Mouse (Mus musculus) heart, embryonic 10.5 days (tissue): ENCODE data around the gene Tmem161a. TPM values are rescaled to one million over a fixed set of nuclear protein-coding genes. Genes with fewer than 3 reads are reported as not detected.

Experiments
- DNase-seq: peaks from one replicate; pipeline ENCODE4 v3.0.0-alpha.2; 2017; ENCODE audit warnings: low spot score
- H3K27ac ChIP-seq: fragments of 300-500 bp; sonication (generic); 2 replicates; pipeline ENCODE4 v1.5.1; 2016; ENCODE audit warnings: mild to moderate bottlenecking
- H3K27me3 ChIP-seq: fragments of 300-500 bp; sonication (generic); 2 replicates; pipeline ENCODE4 v1.6.1; 2016; ENCODE audit warnings: mild to moderate bottlenecking; ENCODE audit not compliant: poor library complexity, insufficient read depth, severe bottlenecking
- H3K36me3 ChIP-seq: fragments of 300-500 bp; sonication (generic); 2 replicates; pipeline ENCODE4 v1.6.1; 2016; ENCODE audit warnings: mild to moderate bottlenecking, moderate library complexity
- H3K4me1 ChIP-seq: fragments of 300-500 bp; sonication (generic); 2 replicates; pipeline ENCODE4 v1.6.1; 2016; ENCODE audit warnings: mild to moderate bottlenecking
- H3K4me3 ChIP-seq: fragments of 300-500 bp; sonication (generic); 2 replicates; pipeline ENCODE4 v1.5.1; 2016; ENCODE audit warnings: mild to moderate bottlenecking, moderate library complexity
- H3K9me3 ChIP-seq: fragments of 300-500 bp; sonication (generic); 2 replicates; pipeline ENCODE4 v1.6.1; 2016; ENCODE audit warnings: mild to moderate bottlenecking, moderate library complexity
- WGBS: fragments of 180-500 bp; shearing (Covaris S2); methylation state at CpG from one replicate; pipeline ENCODE4 v1.1.7; 2016; 5-methylcytosine and 5-hydroxymethylcytosine counted together
- polyA plus RNA-seq: library from polyadenylated mRNA; unstranded; fragments of >200 nt; fragmentation: Nextera tagmentation; extraction: Ambion mirVana; gene quantifications from 2 replicates; pipeline ENCODE4 v1.2.1, GENCODE M21; 2016

The Tmem161a gene
- 93.9 and 123 TPM in 2 replicates for polyA plus RNA-seq

DNA sequence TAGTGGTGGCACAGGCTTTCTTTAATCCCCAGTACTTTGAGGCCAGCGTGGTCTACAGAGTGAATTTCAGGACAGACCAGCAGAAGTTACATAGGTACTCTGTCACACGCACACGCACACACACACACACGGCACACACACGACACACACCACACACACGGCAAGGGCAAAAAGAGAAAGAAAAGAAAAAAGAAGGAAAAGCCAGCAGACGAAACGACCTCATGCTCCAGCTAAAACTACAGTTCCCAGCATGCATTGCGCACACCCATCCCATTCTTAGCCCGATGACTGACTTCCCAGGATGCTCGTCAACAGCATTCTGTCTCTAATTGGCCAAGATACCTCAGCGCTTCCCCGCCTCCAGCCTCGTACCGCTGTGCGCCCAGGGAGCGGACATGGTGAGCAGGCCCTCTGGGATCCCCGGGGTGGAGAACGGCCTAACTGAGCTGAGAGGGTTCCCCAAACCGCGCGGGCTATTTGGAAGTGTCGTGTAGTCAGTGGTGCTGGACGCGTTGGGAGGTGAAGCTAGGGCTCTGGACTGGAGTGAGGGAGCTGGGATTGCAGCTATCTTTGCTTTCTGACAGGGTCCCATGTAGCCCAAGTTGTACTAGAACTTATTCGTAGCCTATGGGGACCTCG lies at the start of gene Tmem161a:
Tmem161a (plus strand) TSS at position 314 of the 639 bp plus-strand sequence.
- WGBS: 3% methylated on average over 27 of the region's 27 CpGs

DNA sequence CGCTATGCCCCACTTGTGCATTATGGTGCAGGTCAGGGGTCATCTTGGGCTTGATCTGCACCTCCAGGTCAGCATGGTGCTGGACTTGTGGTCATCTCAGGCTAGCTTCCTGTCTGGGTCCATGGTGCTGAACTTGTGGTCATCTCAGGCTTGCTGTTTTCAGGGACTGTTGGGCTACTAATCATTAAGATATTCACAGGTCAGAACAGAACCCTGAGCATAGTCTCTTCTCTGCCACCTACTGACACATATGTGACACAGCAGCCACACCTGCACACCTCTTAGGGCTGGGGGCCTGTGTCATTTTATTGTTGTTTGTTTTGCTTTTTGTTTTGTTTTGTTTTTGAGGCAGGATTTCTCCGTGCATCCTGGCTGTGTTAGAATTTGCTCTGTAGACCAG lies 49.3 kb upstream of the Tmem161a start:
- Histone ChIP-seq H3K27ac (no peak overlapping the region), H3K36me3 (no peaks in the 10 kb centered on the region), H3K4me1 (peaks cover 9% of the 10 kb centered on the region), H3K4me3 (no peak overlapping the region), H3K27me3 (peaks cover 65% of the 10 kb centered on the region), H3K9me3 (no peaks in the 10 kb centered on the region)
- DNase-seq: no peak
- WGBS: 56% methylated on average over 2 of the region's 2 CpGs

More for the DNA sequence above, at the start of gene Tmem161a:
- no peaks in the 10 kb centered on the region for H3K9me3 ChIP-seq
- H3K4me3 ChIP-seq: peak within 1 kb of the TSS; percentile 82
- peaks cover 25% of the 10 kb centered on the region for H3K4me1 ChIP-seq
- H3K36me3 ChIP-seq: peaks cover 12% of the 10 kb centered on the region
- peak; percentile 97 for DNase-seq
- H3K27ac ChIP-seq: peak within 1 kb of the TSS; percentile 91
- H3K27me3 ChIP-seq: peaks cover 15% of the 10 kb centered on the region

DNA sequence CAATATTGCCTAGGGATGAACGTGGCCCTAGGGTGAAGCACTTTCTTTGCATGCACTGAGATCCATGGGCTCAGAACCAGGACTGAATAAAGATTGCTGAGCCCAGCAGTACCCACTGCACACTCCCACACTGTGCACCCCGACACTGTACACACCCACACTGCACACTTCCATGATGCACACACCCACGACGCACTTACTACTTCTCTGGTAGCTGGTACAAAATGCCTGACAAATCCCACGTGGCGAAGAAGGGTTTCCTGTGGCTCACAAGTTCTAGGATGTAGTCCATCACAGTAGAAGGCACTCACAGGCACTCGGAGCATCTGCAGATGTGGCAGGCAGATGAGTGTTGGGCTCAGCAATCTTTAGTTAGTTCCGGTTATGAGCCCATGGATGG lies 47.2 kb upstream of the Tmem161a start:
- Histone ChIP-seq H3K27ac (no peak overlapping the region), H3K4me3 (no peak overlapping the region), H3K4me1 (peaks cover 17% of the 10 kb centered on the region), H3K27me3 (peaks cover 44% of the 10 kb centered on the region), H3K9me3 (no peaks in the 10 kb centered on the region), H3K36me3 (no peaks in the 10 kb centered on the region)
- no peak for DNase-seq
- WGBS: 62% methylated on average over 8 of the region's 8 CpGs

DNA sequence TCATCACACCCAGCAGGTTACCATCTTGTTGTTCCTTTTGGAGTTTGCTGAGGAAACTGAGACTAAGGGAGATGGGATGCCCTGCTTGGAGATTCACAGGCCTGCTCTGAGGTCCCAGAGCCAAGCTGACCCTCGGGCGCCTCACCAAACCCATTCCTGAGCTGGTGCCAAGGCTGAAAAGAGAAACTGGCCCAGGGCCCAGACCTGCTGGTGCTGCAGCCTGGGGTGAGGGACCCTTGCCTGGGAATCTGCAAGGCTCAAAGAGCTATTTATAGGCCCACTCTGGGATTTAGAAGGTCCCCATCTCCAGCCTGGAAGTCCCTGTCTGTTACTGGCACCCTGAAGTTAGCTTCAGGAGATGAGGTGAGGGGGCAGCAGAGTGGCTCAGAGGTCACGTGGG lies 43.7 kb upstream of the Tmem161a start:
- H3K27me3 ChIP-seq: peaks cover 16% of the 10 kb centered on the region; the same call in 1 of the 2 replicates
- H3K27ac ChIP-seq: peak overlapping the region; percentile 13; the same call in 1 of the 2 replicates
- no peaks in the 10 kb centered on the region for H3K9me3 ChIP-seq
- WGBS: 73% methylated on average over 3 of the region's 3 CpGs
- H3K36me3 ChIP-seq: peaks cover 13% of the 10 kb centered on the region
- H3K4me1 ChIP-seq: peaks cover 29% of the 10 kb centered on the region
- DNase-seq: no peak
- H3K4me3 ChIP-seq: no peak overlapping the region

DNA sequence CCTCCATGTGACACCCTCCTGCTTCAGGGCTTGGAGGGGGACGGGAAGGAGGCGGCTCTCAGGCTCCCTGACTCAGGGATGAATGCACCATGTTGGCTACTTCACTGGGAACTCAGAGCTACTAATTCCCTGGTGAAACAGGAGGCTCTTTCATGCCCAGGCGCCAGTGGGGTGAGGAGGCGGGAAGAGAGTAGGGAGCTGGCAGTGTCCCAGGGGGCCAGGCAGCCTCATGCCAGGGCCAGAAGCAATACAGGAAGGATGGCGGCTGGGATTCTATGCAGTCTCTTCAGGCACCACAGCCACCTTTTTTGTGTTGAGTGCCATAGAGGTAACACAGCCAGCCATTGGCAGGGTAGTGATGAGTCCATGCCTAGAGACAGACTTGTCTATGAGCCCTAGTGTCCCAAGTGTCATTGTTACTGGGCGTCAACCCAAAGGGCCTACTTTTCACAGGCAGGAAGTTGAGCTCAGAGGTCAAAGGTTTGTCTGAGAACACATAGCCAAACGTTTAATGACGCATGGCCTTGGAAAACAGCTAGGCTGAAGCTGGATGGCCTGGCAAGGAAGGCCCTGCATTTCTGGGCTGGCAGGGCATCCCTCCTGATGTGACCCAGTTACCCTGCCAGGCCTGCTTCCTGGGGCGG lies 42.7 kb upstream of the Tmem161a start:
- no peak overlapping the region for H3K27ac ChIP-seq
- no peaks in the 10 kb centered on the region for H3K9me3 ChIP-seq

DNA sequence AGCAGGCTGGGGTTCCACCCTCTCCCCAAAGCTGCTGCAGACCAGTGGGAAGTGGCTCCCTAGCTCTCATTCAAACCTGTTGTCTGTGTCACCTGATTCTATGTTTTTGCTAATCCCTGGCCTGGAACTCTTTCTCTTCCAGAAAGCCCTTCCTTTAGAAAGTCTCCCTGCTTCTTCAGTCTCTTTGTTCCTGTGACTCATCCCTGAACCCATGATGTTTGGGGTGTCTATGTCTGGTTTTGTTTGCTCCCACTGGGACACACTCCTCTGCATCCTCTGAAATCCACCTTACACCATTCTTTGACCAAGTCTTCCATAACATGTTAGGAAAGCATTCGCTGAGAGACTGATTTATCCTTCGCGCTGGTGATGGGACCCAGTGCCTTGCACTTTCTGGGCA lies 42.1 kb upstream of the Tmem161a start:
- peaks cover under 1% of the 10 kb centered on the region; the same call in 1 of the 2 replicates for H3K27me3 ChIP-seq
- no peak overlapping the region for H3K27ac ChIP-seq
- 81% methylated on average over 3 of the region's 3 CpGs for WGBS
- H3K4me1 ChIP-seq: peaks cover 36% of the 10 kb centered on the region
- H3K36me3 ChIP-seq: peaks cover 29% of the 10 kb centered on the region
- no peak for DNase-seq
- H3K9me3 ChIP-seq: no peaks in the 10 kb centered on the region
- no peak overlapping the region for H3K4me3 ChIP-seq

More for the DNA sequence above, 42.7 kb upstream of the Tmem161a start:
- WGBS: 63% methylated on average over 9 of the region's 9 CpGs
- Histone ChIP-seq H3K4me1 (peaks cover 36% of the 10 kb centered on the region), H3K27me3 (peaks cover 7% of the 10 kb centered on the region; the same call in 1 of the 2 replicates), H3K4me3 (no peak overlapping the region), H3K36me3 (peaks cover 23% of the 10 kb centered on the region)
- no peak for DNase-seq

DNA sequence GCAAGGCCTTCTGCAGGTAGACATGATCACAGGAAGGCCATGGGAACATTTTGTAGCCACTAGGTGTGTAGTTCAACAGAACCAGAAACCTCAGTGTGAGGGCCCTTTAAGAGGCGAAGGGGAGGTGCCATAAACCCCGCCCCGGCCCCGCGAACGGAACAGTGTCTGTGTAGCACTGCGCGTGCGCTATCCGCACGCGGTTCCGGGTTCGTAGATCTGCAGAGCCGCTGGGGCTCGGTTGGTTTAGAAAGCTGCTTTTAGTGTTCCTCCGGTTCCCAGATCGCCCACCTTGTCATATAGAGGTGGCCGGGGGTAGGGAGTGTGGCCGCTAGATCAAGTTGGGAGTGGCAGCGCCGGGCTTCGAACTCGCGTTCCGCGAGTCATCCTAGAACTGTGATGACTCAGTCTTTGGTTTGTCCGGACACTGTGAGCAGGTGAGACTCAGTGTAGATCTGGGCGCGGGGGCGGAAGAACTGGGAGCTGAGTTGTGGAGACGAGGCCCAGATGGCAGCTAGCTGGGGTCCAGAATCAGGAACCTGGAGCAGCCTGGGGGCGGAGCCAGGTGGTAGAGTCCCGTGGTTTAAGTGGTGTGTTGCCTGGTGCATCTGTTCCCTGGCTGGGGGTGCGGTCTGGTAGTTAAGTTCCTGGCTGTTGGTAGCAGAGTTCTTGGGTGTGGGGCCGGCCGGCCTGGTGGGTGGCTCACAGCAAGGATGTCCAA lies 40.8 kb upstream of the Tmem161a start, which contains the start of gene Nr2c2ap:
Nr2c2ap (plus strand) TSS at position 168 of the 718 bp plus-strand sequence.
- Histone ChIP-seq H3K27ac (peak within 1 kb of the TSS; percentile 85), H3K4me3 (peak within 1 kb of the TSS; percentile 76), H3K9me3 (no peaks in the 10 kb centered on the region), H3K36me3 (peaks cover 42% of the 10 kb centered on the region), H3K27me3 (no peaks in the 10 kb centered on the region), H3K4me1 (peaks cover 40% of the 10 kb centered on the region)
- DNase-seq: peak; percentile 94
- WGBS: 2% methylated on average over 37 of the region's 37 CpGs

DNA sequence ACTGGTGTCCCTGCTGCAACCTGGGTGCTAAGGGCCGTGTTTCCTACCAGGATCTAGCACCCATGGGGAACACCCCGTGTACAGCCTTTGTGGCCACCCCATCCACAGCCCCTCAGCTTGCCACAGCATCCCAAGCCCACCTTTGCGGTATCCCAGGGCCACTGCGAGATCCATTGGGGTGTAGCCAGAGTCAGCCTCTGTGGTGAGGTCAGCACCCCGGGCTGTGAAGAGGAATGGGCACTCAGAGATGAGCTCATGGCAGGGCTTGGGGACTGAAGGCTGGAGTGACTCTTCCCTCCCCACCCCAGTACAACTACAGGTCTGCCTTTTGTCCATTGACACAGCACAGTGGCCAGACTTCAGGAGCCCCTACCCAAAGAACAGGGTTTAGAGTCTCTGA lies 38.1 kb upstream of the Tmem161a start:
- Histone ChIP-seq H3K27ac (no peak overlapping the region), H3K27me3 (no peaks in the 10 kb centered on the region), H3K9me3 (no peaks in the 10 kb centered on the region), H3K4me3 (no peak overlapping the region), H3K36me3 (peaks cover 50% of the 10 kb centered on the region), H3K4me1 (peaks cover 44% of the 10 kb centered on the region)
- 92% methylated on average over 5 of the region's 5 CpGs for WGBS
- DNase-seq: no peak

DNA sequence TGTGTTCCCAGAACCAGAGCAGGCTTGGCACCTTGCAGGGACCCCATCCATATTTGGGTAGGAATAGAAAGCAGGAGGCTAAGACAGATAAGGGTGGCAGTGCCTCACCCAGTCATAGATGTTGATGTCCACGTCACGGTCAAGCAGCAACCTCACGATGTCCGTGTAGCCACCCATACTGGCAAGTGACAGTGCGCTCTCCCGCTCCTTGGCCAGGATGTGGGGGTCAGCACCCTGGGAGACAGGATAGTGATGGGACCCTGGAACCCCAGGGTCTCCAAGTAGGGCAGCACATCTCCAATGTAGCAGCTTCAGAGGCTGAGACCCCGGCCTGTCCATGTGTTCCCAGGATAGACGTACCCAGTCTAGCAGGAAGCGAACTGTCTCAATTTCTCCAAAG lies 37.2 kb upstream of the Tmem161a start:
- 81% methylated on average over 9 of the region's 9 CpGs for WGBS
- Histone ChIP-seq H3K36me3 (peaks cover 50% of the 10 kb centered on the region), H3K4me1 (peaks cover 40% of the 10 kb centered on the region), H3K4me3 (no peak overlapping the region), H3K9me3 (no peaks in the 10 kb centered on the region), H3K27ac (peak overlapping the region; percentile 29; the same call in 1 of the 2 replicates), H3K27me3 (no peaks in the 10 kb centered on the region)
- DNase-seq: no peak

DNA sequence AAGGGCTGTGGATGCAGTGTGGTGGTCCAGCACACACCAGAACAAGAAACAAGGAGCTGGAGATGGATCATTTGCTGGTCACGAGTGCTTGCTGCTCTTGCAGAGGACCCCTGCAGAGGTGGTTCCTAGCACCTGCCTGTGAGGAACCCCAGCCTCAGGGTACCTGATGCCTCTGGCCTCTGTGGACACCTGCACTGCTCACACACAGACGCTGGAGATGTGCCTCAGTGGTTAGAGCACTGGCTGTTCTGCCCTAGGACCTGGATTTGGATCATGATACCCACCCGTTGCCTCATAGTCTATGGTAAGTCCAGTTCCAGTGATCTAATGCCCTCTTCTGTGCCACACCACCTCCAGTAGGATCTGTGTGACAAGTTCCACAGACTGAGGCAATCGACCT lies 35.6 kb upstream of the Tmem161a start:
- H3K27me3 ChIP-seq: no peaks in the 10 kb centered on the region
- H3K4me1 ChIP-seq: peaks cover 42% of the 10 kb centered on the region
- no peak for DNase-seq
- no peaks in the 10 kb centered on the region for H3K9me3 ChIP-seq
- H3K4me3 ChIP-seq: no peak overlapping the region
- no peak overlapping the region for H3K27ac ChIP-seq
- WGBS: 83% methylated on average over 4 of the region's 4 CpGs
- peaks cover 50% of the 10 kb centered on the region for H3K36me3 ChIP-seq

DNA sequence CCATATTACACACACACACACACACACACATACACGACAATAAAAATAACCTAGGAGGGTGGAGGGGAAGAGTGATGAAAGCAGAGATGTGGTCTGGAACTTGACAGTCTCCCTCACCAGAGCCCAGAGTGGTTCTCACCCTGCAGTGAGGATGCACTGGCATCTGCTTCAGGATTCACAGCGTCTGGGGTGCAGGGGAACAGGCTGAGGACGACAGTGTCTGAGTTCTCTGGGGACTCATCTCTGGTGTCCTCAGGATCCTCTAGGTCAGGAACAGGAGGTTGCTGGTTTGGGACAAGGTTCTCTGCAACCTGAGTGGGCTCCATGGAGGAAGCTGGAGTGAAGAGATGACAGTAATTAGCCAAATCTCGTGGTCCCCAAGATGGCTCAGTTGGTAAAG lies 34.3 kb upstream of the Tmem161a start:
- Histone ChIP-seq H3K9me3 (no peaks in the 10 kb centered on the region), H3K27me3 (no peaks in the 10 kb centered on the region), H3K27ac (peak overlapping the region; percentile 88; the same call in 1 of the 2 replicates), H3K36me3 (peaks cover 51% of the 10 kb centered on the region), H3K4me1 (peaks cover 33% of the 10 kb centered on the region), H3K4me3 (peak overlapping the region; percentile 91)
- DNase-seq: no peak
- WGBS: 75% methylated on average over 4 of the region's 4 CpGs

DNA sequence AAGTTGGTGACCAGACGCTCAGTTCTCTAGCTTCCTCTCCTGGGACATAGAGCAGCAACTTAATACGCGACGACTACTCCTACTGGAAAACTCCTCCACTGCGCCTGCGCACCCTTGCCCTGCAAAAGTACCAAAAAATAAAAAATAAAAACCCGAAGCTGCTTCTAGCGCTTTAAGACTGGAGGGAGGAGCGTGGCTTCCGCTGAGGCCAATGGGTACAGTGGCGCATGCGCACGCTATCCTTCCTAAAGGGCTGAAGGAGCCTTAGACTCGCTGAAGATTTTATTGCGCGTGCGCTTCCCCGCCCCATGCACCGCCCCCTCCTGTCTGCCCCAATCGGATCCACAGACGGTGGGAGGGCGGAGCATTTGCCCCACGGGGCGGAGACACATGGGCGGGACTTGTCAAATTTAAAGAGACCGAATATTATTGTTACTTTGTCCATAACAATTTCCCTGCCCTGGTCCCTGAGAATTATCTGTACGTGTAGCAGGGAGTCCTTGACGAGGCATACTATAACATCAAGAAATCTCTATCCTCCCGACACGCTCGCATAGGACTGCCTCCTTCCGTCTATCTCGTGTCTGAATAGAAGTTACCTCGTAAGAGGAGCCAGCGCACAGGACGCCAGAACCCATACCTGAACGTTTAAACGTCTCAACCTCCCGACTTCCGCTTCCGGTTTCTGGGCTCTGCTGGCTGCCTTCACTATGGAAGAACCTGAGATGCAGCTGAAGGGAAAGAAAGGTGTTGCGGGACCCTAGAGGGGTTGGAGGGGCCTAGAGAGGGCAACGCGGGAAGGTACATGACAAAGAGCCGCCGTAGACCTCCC lies 32.9 kb upstream of the Tmem161a start, which contains the start of the genes Rfxank, Borcs8 and Mef2b:
Rfxank (minus strand) TSS at position 129 of the 832 bp plus-strand sequence.
Borcs8 (plus strand) TSS at position 474 of the 832 bp plus-strand sequence.
Mef2b (plus strand) TSS at position 686 of the 832 bp plus-strand sequence.
- Histone ChIP-seq H3K4me3 (peak within 1 kb of the TSS; percentile 91), H3K9me3 (no peaks in the 10 kb centered on the region), H3K36me3 (peaks cover 50% of the 10 kb centered on the region), H3K4me1 (peaks cover 23% of the 10 kb centered on the region), H3K27me3 (no peaks in the 10 kb centered on the region), H3K27ac (peak within 1 kb of the TSS; percentile 88)
- peak; percentile 99 for DNase-seq
- under 1% methylated on average over 46 of the region's 46 CpGs for WGBS
